Mouse (Mus musculus) monocyte, adult 2 months (primary cell): Measurements from ENCODE around the gene Sept14.
"Not testable (repeated sequence)": the region's sequence is repeated elsewhere in the genome, so short reads cannot be mapped to it uniquely, and the experiment has no call there.

ENCODE experiments used
- DNase-seq, 2 experiments: peaks; one replicate each; pipeline ENCODE4 v3.0.0; 2022; ENCODE audit warnings: low spot score in 2 of 2, low read depth in 1 of 2

Sept14 gene

GRCm38 (mm10) chr5:129708412-129708811 lies at the start of gene Sept14:
Sept14 (minus strand) TSS chr5:129708512.
- no peak for DNase-seq

DNA sequence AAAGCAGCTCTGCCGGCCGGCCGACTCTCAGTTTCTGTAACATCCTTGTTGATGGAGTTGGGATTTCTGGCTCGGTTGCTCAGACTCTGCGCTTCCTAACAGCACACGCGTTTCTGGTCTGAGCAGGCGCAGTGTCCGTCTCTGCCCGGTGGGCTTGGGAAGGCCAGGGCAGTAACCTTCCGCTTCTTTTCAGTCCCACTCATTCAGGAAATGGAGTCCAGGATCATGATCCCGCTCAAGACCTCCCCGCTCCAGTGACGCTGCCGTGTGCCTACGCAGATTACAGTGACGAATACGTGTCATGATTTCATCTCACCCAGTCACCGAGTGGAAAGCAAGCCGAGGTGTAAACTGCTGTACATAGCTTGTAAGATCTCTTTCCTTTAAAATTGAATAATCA lies 48.6 kb upstream of the Sept14 start:
- no peak for DNase-seq

GRCm38 (mm10) chr5:129744050-129744449 lies 35.7 kb upstream of the Sept14 start:
- DNase-seq: no peak

DNA sequence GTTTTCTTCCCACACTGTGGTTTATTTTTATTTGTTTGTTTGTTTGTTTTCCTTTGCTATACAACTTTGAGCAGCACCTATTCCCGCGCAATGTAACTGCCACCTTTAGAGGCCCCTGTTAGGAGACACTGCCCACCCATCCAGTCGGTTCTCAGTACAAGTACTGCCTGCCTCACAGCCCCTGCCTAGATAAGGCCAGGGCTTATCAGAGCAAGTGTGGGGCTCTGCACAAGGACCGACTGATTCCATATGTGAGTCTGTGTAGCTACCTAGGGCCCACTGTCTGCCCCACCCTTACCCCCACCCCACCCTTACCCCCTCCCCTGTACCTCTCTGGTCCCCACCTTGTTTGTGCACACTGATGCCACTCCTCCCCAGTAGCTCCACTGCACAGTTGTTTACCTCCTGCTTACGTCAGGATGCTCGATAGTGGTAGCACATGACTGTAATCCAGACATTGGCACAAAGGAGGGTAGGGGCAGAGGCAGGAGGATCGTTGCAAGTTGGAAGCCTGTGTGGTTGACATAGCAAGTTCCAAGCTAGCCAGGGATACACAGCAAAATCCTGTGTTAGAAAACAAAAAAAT lies 34.7 kb upstream of the Sept14 start:
- no peak for DNase-seq

DNA sequence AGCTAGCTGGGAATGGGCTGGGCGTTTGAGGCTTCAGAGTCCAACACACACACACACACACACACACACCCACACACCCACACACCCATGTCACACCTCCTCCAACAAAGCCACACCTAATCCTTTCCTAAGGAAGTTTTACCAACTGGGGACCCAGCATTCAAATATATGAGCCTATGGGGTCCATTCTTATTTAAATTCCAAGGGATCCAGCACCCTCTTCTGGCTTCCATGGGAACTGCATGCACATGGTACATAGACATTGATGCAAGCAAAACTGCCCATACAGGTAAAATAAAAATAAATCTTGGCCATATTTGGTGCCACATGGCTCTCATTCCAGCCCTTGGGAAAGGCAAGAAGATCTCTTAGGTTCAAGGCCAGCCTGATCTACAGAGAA lies 32.7 kb upstream of the Sept14 start:
- DNase-seq: no peak

DNA sequence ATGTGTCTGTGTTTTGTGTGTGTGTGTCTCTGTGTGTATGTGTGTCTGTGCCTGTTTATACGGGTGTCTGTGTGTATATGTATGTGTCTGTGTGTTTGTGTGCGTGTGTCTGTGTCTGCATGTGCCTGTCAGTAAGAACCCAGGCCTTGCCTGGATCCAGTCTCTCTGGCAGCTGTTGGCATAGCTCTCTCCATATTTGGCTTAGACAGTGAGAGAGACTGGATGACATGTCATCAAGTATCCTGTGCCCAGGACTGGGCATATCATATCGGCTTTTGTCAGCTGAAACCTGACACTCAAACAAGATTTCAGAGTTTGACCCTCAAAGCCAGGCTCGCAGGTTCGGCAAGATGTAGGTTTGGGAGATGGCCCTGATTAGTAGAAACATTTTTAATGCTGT lies 22.7 kb upstream of the Sept14 start:
- no peak for DNase-seq

- no peak for DNase-seq
These were observed 22.0 kb upstream of the Sept14 start for GRCm38 (mm10) chr5:129730344-129730743.

DNA sequence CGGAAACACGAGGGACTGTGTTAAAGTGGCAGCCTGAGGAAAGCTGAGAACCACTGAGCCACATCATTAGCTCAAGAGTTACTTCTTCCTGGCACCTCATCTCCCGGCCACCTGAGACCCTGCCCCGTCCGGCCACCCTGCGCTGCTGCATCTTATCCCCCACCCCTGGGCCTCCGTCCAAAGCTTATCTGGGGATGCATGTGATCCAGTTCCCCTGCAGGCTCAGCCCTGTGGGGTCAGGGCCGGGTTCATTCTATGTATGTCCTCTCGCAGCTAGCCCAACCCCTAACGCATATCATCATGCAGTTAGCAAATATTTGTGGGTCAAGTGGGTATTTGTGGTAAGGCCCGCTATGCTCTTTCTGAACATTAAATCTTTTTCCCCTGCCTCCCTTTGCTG lies 21.0 kb upstream of the Sept14 start:
- DNase-seq: no peak

GRCm38 (mm10) chr5:129726784-129727183 lies 18.5 kb upstream of the Sept14 start:
- no peak for DNase-seq

DNA sequence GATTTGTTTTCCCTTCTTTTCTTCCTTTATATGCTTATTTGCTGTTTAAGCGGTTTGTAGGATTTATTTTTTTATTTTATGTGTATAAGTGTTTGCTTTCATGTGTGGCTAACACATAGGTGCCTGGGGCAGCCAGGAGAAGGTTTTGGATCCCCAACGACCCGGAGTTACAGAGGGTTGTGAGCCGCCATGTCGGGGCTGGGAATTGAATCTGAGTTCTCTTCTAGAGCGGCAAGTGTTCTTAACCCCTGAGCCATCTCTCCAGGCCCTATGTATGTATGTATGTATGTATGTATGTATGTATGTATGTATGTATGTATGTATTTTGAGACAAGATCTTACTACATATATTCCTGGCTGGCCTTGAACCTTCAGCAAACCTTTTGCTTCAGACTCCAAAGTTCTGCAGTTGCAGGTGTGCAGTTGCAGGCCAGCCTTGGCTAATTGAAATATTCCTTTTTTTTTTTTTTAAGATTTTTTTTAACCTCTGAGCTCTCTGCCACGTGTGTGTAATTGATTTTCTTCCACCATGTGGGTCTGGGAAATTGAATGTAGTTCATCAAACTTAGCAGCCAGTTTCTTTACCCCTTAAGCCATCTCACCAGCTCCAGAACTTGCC lies 17.6 kb upstream of the Sept14 start:
- DNase-seq: no peak

GRCm38 (mm10) chr5:129724834-129725773 lies 16.8 kb upstream of the Sept14 start, which contains the start of gene Nipsnap2:
Nipsnap2 (plus strand) TSS chr5:129725063.
- DNase-seq: peak; percentile 66 to 89

- no peak for DNase-seq
These were observed 16.0 kb upstream of the Sept14 start for GRCm38 (mm10) chr5:129724268-129724667.

DNA sequence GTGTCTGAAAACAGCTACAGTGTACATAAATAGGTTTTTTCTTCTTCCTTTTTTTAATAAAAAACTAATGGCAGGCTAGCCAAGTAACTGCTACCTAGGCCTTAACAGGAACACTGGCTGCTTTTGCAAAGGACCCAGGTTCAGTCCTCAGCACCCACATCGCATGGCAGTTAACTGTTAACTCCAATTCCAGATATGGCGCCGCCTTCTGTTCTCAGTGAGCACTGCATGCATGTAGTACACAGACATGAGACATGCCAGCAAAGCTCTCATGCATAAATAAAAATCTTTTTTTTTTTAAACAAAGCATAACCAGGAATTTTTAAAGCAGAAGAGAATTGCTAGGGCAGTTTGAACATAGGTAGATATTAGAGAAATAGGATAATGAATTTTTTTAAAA lies 11.9 kb upstream of the Sept14 start:
- DNase-seq: no peak

- DNase-seq: no peak
These were observed 8.7 kb upstream of the Sept14 start for GRCm38 (mm10) chr5:129717016-129717415.

DNA sequence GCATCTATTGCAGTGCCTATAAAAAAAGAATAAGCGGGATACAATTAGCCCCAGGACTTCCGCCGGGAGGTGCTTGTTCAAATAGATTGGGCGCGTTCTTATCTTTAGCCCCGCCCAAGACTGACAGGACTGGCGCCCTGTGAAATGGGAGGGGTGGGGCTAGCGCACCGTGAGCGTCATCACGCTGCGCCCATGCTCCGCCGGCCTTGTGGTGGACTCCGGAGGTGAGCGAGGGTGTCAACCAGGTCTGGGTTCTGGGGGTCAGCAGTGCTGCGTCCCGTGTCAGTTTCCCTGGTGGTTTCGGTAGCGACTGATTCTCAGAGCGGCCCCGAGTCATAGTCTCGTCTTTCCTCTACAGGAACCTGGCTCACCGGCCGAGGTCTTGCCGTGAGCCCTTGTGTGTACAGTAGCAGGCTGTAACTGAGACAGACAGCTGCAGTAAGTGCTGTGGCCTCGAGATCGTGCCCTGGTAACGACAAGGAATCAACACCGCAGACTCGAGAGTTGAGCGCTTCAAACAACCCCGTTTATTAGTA lies 7.1 kb upstream of the Sept14 start, which contains the start of gene Mrps17:
Gene Mrps17, plus strand, starts transcription at position 172 of the 536 bp plus-strand sequence.
- DNase-seq: peak; percentile 72 to 77

DNA sequence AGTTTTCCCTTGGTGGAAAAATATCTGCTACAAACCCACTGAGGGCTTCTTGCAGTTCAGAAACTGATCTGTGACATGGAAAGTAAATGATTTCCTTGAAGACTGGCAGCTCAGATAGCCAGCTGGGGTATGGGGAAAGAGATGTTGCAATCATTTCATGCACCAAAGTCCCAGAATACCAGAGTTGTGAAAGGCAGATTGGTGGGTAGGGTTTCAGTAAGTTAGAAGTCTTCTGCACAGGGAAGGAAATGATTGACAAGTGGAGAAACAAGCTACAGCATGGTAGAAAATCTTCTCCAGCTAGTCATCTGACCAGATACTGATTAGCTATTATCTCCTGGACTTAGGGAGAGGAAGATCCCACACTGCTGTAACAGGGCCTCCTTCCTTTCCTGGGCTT lies 4.9 kb downstream of the Sept14 start:
- no peak for DNase-seq

DNA sequence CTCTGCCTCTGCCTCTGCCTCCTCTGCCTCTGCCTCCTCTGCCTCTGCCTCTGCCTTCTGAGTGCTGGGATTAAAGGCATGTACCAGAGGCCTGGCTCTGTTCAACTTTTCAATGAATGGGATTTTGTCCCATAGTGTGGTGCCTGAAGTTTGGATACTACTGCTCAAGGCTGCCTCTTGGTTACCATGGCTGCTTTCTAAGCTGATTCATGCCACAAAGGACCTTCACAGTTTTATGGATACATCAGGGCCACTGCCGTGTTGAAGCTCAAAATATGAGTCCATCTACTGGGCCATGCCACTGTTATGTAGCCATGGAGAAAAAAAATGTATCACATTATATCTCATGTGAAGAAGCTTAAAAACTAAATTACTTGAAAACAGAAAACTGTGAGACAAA lies 6.6 kb downstream of the Sept14 start:
- DNase-seq: no peak

DNA sequence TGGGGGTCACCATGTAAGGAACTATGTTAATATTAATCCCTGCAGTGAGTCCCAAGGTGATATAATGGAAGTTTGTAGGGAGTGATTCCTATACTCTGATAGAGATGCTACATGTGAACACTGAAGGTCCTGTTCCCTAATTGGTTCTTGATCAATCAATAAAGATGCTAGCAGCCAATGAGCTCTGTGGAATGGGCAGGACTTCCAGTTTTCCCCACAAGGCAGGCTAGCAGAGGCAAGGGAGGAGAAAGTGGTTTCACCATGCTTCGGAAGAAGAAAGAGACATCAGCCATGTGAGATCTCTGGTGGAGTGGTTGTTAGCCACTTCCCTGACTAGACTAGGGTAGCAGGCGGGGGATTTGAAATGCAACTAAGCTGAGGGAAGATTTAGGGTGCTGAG lies 7.8 kb downstream of the Sept14 start:
- DNase-seq: no peak

GRCm38 (mm10) chr5:129690528-129690927 lies 17.8 kb downstream of the Sept14 start:
- no peak for DNase-seq

DNA sequence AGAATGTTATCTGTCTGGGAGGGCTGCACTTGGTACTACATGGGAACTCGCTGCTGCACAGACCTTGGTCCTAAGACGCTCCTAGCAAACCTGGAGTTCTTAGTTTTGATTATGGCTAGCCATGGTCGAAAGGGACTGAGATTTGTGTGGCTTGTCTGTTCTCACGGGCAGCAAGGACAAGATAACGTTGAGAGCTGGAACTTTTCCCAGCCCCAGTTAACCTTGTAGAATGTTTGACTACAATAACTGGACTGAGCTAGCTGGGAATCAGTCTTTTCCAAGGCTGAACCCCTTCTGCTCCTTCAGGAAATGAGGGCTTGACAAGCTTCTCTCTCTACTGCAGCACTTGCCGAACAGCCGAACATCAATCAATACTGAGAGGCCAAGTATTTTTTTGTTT lies 20.7 kb downstream of the Sept14 start:
- DNase-seq: no peak

DNA sequence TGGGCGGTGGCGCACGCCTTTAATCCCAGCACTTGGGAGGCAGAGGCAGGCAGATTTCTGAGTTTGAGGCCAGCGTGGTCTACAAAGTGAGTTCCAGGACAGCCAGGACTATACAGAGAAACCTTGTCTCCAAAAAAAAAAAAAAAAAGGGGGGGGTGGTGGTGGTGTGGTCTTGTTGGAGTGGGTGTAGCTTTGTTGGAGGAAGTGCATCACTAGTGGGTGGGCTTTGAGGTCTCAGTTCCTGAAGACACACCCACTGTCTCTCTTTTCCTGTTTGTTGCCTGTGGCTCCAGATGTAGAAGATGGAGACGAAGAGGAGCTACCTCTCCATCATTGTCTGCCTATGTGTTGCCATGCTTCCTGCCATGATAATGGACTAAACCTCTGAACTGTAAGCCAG lies 23.2 kb downstream of the Sept14 start:
- DNase-seq: not testable (repeated sequence)

GRCm38 (mm10) chr5:129670036-129670458 lies 38.3 kb downstream of the Sept14 start, which contains the start of gene Zfp11:
Zfp11 (minus strand) TSS chr5:129670099.
- DNase-seq: peak; percentile 12 to 27
